Mouse (Mus musculus) forebrain, postnatal 0 days (tissue): ENCODE data around the gene Nlrp14. TPM values are rescaled to one million over a fixed set of nuclear protein-coding genes. Genes with fewer than 3 reads are reported as not detected.
"Not testable (repeated sequence)": the region's sequence is repeated elsewhere in the genome, so short reads cannot be mapped to it uniquely, and the experiment has no call there.

Source experiments
- ATAC-seq: fragments of 200-750 bp; cut with Nextera tagmentation; 2 replicates; pipeline ENCODE4 v1.8.0; 2017; ENCODE audit warnings: mild to moderate bottlenecking, moderate library complexity
- DNase-seq: peaks from one replicate; pipeline ENCODE4 v3.0.0-alpha.2; 2015
- H3K27ac ChIP-seq: fragments of 300-500 bp; sonication (generic); 2 replicates; pipeline ENCODE4 v1.5.1; 2014; ENCODE audit warnings: low read depth, mild to moderate bottlenecking, antibody characterized with exemption, low read length, moderate library complexity, mixed read lengths
- H3K27me3 ChIP-seq: fragments of 300-500 bp; sonication (generic); 2 replicates; pipeline ENCODE4 v1.6.1; 2014; ENCODE audit warnings: mild to moderate bottlenecking, low read length, mixed read lengths; ENCODE audit not compliant: insufficient read depth
- H3K36me3 ChIP-seq: fragments of 300-500 bp; sonication (generic); 2 replicates; pipeline ENCODE4 v1.6.1; 2014; ENCODE audit warnings: mild to moderate bottlenecking, moderate library complexity; ENCODE audit not compliant: insufficient read depth
- H3K4me1 ChIP-seq: fragments of 300-500 bp; sonication (generic); 2 replicates; pipeline ENCODE4 v1.6.1; 2014; ENCODE audit warnings: antibody characterized with exemption; ENCODE audit not compliant: insufficient read depth
- H3K4me2 ChIP-seq: fragments of 300-500 bp; sonication (generic); 2 replicates; pipeline ENCODE4 v1.6.1; 2014; ENCODE audit warnings: low read depth, mild to moderate bottlenecking, moderate library complexity
- H3K4me3 ChIP-seq: fragments of 300-500 bp; sonication (generic); 2 replicates; pipeline ENCODE4 v1.5.1; 2014; ENCODE audit warnings: low read depth, low read length, mixed read lengths
- H3K9ac ChIP-seq: fragments of 300-500 bp; sonication (generic); 2 replicates; pipeline ENCODE4 v1.6.1; 2014; ENCODE audit warnings: mild to moderate bottlenecking
- H3K9me3 ChIP-seq: fragments of 300-500 bp; sonication (generic); 2 replicates; pipeline ENCODE4 v1.6.1; 2016; ENCODE audit warnings: low read length
- CTCF ChIP-seq: sonication (generic); IDR thresholded peaks from 2 replicates; pipeline ENCODE4 v1.5.1; 2016; ENCODE audit warnings: antibody characterized with exemption, control low read depth, low read depth
- WGBS: fragments of 180-500 bp; shearing (Covaris S2); extraction: QIAGEN DNeasy Blood & Tissue Kit; methylation state at CpG from one replicate; pipeline ENCODE4 v1.1.7; 2014; 5-methylcytosine and 5-hydroxymethylcytosine counted together
- polyA plus RNA-seq: library from polyadenylated mRNA; unstranded; fragments of >200 nt; fragmentation: Nextera tagmentation; extraction: Ambion mirVana; gene quantifications from 2 replicates; pipeline ENCODE4 v1.2.1, GENCODE M21; 2015
- total RNA-seq: library from RNA; depleted of rRNA; stranded (reverse); fragments of >200 nt; gene quantifications from 2 replicates; pipeline ENCODE4 v1.2.3, GENCODE M21; 2014; rRNA removed

The Nlrp14 gene
- total RNA-seq: 0.05 TPM in 1 of 2 replicates, not detected in the other
- polyA plus RNA-seq: not detected in 2 replicates

- Histone ChIP-seq H3K4me3 (no peak within 1 kb of the TSS), H3K4me1 (no peaks in the 10 kb centered on the region), H3K4me2 (no peak within 1 kb of the TSS), H3K27me3 (no peaks in the 10 kb centered on the region), H3K9me3 (no peaks in the 10 kb centered on the region), H3K36me3 (no peaks in the 10 kb centered on the region), H3K9ac (no peak within 1 kb of the TSS), H3K27ac (no peak within 1 kb of the TSS)
- no peak for TF ChIP-seq CTCF
- no peak for ATAC-seq
- no peak for DNase-seq
- 89% methylated on average over 10 of the region's 10 CpGs for WGBS
Observed at GRCm38 (mm10) chr7:107166690-107167089, at the start of gene Nlrp14. Gene Nlrp14 (plus strand): TSS chr7:107166990.

- DNase-seq, H3K36me3 ChIP-seq, H3K4me3 ChIP-seq, H3K27ac ChIP-seq, H3K9me3 ChIP-seq, H3K4me2 ChIP-seq, H3K4me1 ChIP-seq, H3K9ac ChIP-seq, ATAC-seq, H3K27me3 ChIP-seq: not testable (repeated sequence)
- WGBS: 93% methylated on average over 2 of the region's 3 CpGs
Observed at GRCm38 (mm10) chr7:107130983-107131382, 35.8 kb upstream of the Nlrp14 start, which contains the start of gene Olfr715. Gene Olfr715 (minus strand): TSS chr7:107131083.

- not testable (repeated sequence) for H3K4me2 ChIP-seq, ATAC-seq, H3K4me3 ChIP-seq, H3K4me1 ChIP-seq, H3K27ac ChIP-seq, H3K27me3 ChIP-seq, H3K9ac ChIP-seq, DNase-seq, H3K36me3 ChIP-seq, H3K9me3 ChIP-seq
- 78% methylated on average over 2 of the region's 2 CpGs for WGBS
Observed at GRCm38 (mm10) chr7:107138027-107138426, 28.8 kb upstream of the Nlrp14 start, which contains the start of gene Olfr716. Gene Olfr716 (plus strand): TSS chr7:107138327.

- H3K9ac ChIP-seq: no peak overlapping the region
- no peaks in the 10 kb centered on the region for H3K9me3 ChIP-seq
- H3K36me3 ChIP-seq: no peaks in the 10 kb centered on the region
- ATAC-seq (no peak), DNase-seq (no peak)
- no peak overlapping the region for H3K27ac ChIP-seq
- H3K4me3 ChIP-seq: no peak overlapping the region
- H3K27me3 ChIP-seq: no peaks in the 10 kb centered on the region
- no peak overlapping the region for H3K4me2 ChIP-seq
- H3K4me1 ChIP-seq: no peaks in the 10 kb centered on the region
- TF ChIP-seq CTCF: no peak
- WGBS: 42% methylated on average over 2 of the region's 2 CpGs
Observed at GRCm38 (mm10) chr7:107180406-107180805, 13.6 kb downstream of the Nlrp14 start.

GRCm38 (mm10) chr7:107201817-107202216, 35.0 kb downstream of the Nlrp14 start:
- H3K4me3 ChIP-seq: no peak overlapping the region
- no peak overlapping the region for H3K27ac ChIP-seq
- H3K27me3 ChIP-seq: no peaks in the 10 kb centered on the region
- H3K4me2 ChIP-seq: no peak overlapping the region
- TF ChIP-seq CTCF: no peak
- H3K9me3 ChIP-seq: no peaks in the 10 kb centered on the region
- no peaks in the 10 kb centered on the region for H3K4me1 ChIP-seq
- no peak overlapping the region for H3K9ac ChIP-seq
- DNase-seq (no peak), ATAC-seq (no peak)
- H3K36me3 ChIP-seq: no peaks in the 10 kb centered on the region
- 43% methylated on average over 3 of the region's 3 CpGs for WGBS

GRCm38 (mm10) chr7:107207843-107208242, 41.1 kb downstream of the Nlrp14 start:
- TF ChIP-seq CTCF: no peak
- no peak for ATAC-seq
- 83% methylated on average over 3 of the region's 3 CpGs for WGBS
- H3K27me3 ChIP-seq: peaks cover 27% of the 10 kb centered on the region; the same call in 1 of the 2 replicates
- H3K4me2 ChIP-seq: no peak overlapping the region
- no peaks in the 10 kb centered on the region for H3K4me1 ChIP-seq
- H3K27ac ChIP-seq: no peak overlapping the region
- DNase-seq: no peak
- H3K36me3 ChIP-seq: no peaks in the 10 kb centered on the region
- peaks cover 16% of the 10 kb centered on the region for H3K9me3 ChIP-seq
- H3K4me3 ChIP-seq: no peak overlapping the region
- H3K9ac ChIP-seq: no peak overlapping the region

- Histone ChIP-seq H3K27me3 (peaks cover 27% of the 10 kb centered on the region; the same call in 1 of the 2 replicates), H3K9me3 (peaks cover 16% of the 10 kb centered on the region), H3K4me2 (no peak within 1 kb of the TSS), H3K9ac (no peak within 1 kb of the TSS), H3K4me3 (0 out of 2 replicates have a peak within 1 kb of the TSS, but pooled peaks have one; percentile 11), H3K27ac (no peak within 1 kb of the TSS), H3K4me1 (no peaks in the 10 kb centered on the region), H3K36me3 (no peaks in the 10 kb centered on the region)
- 49% methylated on average over 70 of the region's 70 CpGs for WGBS
- TF ChIP-seq CTCF: peak; percentile 15; the same call in 1 of the 2 replicates
- DNase-seq: no peak
- ATAC-seq: no peak
Observed at GRCm38 (mm10) chr7:107209204-107209860, 42.5 kb downstream of the Nlrp14 start, which contains the start of gene Rbmxl2. Gene Rbmxl2 (plus strand): TSS chr7:107209445.
